Mouse (Mus musculus): ENCODE data around the gene H2-Eb1. TPM values are rescaled to one million over a fixed set of nuclear protein-coding genes. Genes with fewer than 3 reads are reported as not detected.
A peak's percentile ranks its signal among the peaks of the same experiment; 100 is the strongest.

The H2-Eb1 gene
- polyA plus RNA-seq, 1 experiment, result 174 TPM

DNA sequence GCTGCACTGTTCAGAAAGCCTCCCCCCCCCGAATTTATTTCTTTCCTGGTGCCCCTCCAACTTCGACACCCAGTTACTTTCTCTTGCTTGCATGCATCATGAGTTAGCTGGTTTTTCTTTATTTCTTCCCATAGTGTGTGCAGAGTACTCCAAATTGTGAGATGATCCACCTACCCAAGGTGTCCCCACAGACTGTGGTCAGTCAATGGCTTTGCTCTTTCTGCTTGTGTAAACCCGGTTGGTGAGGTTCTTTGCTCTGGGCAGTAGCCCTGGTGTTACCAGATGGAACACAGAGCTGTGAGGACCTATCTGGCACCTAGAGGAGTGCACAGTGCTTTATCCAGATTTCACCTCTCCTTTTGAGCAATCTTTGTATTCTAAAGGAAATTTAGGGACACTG, 17.5 kb upstream of the H2-Eb1 start:
- Histone ChIP-seq H3K4me1 (ENCODE audit: control insufficient read depth, insufficient read depth, low read length) (no peaks in the 10 kb centered on the region), H3K36me3 (ENCODE audit: control insufficient read depth, insufficient read depth, low read length) (no peaks in the 10 kb centered on the region), H3K27ac (ENCODE audit: insufficient read depth, low read depth, low read length) (no peak overlapping the region), H3K27me3 (replicated peaks; ENCODE audit: control insufficient read depth, insufficient read depth, low read length) (no peaks in the 10 kb centered on the region), H3K4me3 (ENCODE audit: insufficient read depth, low read depth, low read length) (no peak overlapping the region)
- TF ChIP-seq POLR2A (IDR thresholded peaks at IDR 0.05; ENCODE audit: low read depth, low read length) (no peak), CTCF (conservative IDR thresholded peaks at IDR 0.05; ENCODE audit: insufficient read depth, insufficient read length, low read depth, low read length) (no peak)
- DNase-seq, result no peak
- WGBS, result 70% methylated on average over 3 of the region's 3 CpGs

DNA sequence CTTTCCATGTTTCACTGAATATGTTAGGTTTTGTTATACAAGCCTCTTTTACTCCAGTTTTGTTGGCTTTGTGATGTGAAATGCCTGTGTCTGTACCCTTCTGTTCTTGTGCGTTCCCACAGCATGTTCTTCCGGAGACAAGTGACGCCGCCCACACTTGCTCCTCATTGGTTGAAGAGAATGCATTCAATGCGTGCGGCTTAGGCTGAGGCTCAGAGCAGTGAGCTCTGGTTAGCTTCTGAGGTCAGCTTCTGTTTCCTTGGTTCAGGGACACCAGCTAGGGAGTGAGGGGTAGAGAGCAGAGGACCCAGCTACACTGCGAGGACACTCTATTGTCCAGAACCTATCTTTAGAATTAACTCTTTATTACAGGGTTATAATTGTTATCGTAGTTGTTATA, 14.1 kb upstream of the H2-Eb1 start:
- TF ChIP-seq POLR2A (IDR thresholded peaks at IDR 0.05; ENCODE audit: low read depth, low read length) (no peak), CTCF (conservative IDR thresholded peaks at IDR 0.05; ENCODE audit: insufficient read depth, insufficient read length, low read depth, low read length) (no peak)
- Histone ChIP-seq H3K36me3 (ENCODE audit: control insufficient read depth, insufficient read depth, low read length) (no peaks in the 10 kb centered on the region), H3K27ac (ENCODE audit: insufficient read depth, low read depth, low read length) (no peak overlapping the region), H3K4me1 (ENCODE audit: control insufficient read depth, insufficient read depth, low read length) (peaks cover 3% of the 10 kb centered on the region; the same call in 1 of the 2 replicates), H3K27me3 (replicated peaks; ENCODE audit: control insufficient read depth, insufficient read depth, low read length) (no peaks in the 10 kb centered on the region), H3K4me3 (ENCODE audit: insufficient read depth, low read depth, low read length) (no peak overlapping the region)
- 14% methylated on average over 8 of the region's 8 CpGs for WGBS
- peak; percentile 81 for DNase-seq

DNA sequence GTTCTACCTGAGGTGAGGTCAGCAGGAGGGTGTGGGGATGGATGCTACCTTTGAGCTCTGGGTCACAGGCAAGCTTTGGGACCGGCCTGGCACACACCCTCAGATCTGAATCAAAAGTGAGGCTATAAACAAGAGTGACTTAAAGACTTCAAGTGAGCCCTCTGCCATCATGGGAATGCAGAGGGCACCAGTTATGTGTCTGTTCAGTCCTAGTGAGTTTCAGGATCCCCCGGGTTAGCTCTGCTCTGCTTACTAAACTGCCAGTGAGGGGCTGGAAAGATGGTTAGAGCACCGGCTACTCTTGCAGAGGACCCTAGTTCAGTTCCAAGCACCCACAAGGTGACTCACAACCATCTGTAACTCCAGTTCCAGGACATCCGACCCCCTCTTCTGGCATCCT, 13.1 kb upstream of the H2-Eb1 start:
- Histone ChIP-seq H3K4me1 (ENCODE audit: control insufficient read depth, insufficient read depth, low read length) (peaks cover 3% of the 10 kb centered on the region; the same call in 1 of the 2 replicates), H3K36me3 (ENCODE audit: control insufficient read depth, insufficient read depth, low read length) (no peaks in the 10 kb centered on the region), H3K4me3 (ENCODE audit: insufficient read depth, low read depth, low read length) (no peak overlapping the region), H3K27me3 (replicated peaks; ENCODE audit: control insufficient read depth, insufficient read depth, low read length) (no peaks in the 10 kb centered on the region), H3K27ac (ENCODE audit: insufficient read depth, low read depth, low read length) (no peak overlapping the region)
- WGBS, result 93% methylated on average over 4 of the region's 4 CpGs
- DNase-seq, result no peak
- TF ChIP-seq CTCF (conservative IDR thresholded peaks at IDR 0.05; ENCODE audit: insufficient read depth, insufficient read length, low read depth, low read length), result no peak
- TF ChIP-seq POLR2A (IDR thresholded peaks at IDR 0.05; ENCODE audit: low read depth, low read length), result no peak

DNA sequence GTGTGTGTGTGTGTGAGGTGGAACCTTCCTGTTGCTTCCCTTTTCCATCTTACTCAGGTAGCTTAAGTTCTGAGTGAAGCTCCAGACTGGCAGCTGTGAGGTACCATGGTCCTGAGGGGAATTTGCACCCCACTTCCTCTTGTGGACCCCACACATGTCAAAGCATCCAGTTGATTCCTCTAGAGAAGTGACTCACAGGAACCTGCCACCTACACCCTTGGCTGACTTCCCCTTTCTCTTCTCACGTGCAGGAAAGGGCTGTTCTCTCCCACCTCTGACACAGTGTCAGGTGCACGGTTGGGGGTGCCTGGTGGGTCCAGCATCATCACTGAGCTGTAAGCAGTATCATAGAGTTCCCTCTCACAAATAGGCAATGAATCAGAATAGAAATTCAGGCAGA, 12.1 kb upstream of the H2-Eb1 start:
- TF ChIP-seq POLR2A (IDR thresholded peaks at IDR 0.05; ENCODE audit: low read depth, low read length), result no peak
- TF ChIP-seq CTCF (conservative IDR thresholded peaks at IDR 0.05; ENCODE audit: insufficient read depth, insufficient read length, low read depth, low read length), result no peak
- DNase-seq, result no peak
- Histone ChIP-seq H3K36me3 (ENCODE audit: control insufficient read depth, insufficient read depth, low read length) (no peaks in the 10 kb centered on the region), H3K4me1 (ENCODE audit: control insufficient read depth, insufficient read depth, low read length) (peaks cover 3% of the 10 kb centered on the region; the same call in 1 of the 2 replicates), H3K4me3 (ENCODE audit: insufficient read depth, low read depth, low read length) (no peak overlapping the region), H3K27ac (ENCODE audit: insufficient read depth, low read depth, low read length) (no peak overlapping the region), H3K27me3 (replicated peaks; ENCODE audit: control insufficient read depth, insufficient read depth, low read length) (no peaks in the 10 kb centered on the region)
- 49% methylated on average over 2 of the region's 2 CpGs for WGBS

DNA sequence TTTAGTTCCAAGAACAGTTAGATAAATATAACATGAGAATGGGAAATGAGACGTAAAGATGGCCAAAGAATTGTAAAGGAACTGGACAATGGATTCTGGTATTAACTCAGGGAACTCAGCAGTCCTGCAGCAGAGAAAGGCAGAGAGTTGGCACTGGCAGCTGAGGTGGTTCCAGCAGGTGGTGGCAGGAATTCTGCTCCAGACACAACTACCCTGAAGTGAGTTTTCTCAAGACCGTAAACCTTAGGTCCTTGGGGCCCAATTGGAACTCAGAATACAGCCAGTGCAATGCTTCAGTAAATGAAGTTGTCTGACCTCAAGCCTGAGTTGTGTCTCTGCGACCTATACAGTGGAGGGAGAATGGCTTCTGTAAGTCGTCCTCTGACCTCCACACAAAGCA, 11.4 kb upstream of the H2-Eb1 start:
- WGBS, result 73% methylated on average over 4 of the region's 4 CpGs
- peaks cover 3% of the 10 kb centered on the region; the same call in 1 of the 2 replicates for H3K4me1 ChIP-seq (ENCODE audit: control insufficient read depth, insufficient read depth, low read length)
- H3K36me3 ChIP-seq (ENCODE audit: control insufficient read depth, insufficient read depth, low read length), result no peaks in the 10 kb centered on the region
- H3K27ac ChIP-seq (ENCODE audit: insufficient read depth, low read depth, low read length), result no peak overlapping the region
- no peak for TF ChIP-seq CTCF (conservative IDR thresholded peaks at IDR 0.05; ENCODE audit: insufficient read depth, insufficient read length, low read depth, low read length)
- no peak for TF ChIP-seq POLR2A (IDR thresholded peaks at IDR 0.05; ENCODE audit: low read depth, low read length)
- H3K27me3 ChIP-seq (replicated peaks; ENCODE audit: control insufficient read depth, insufficient read depth, low read length), result no peaks in the 10 kb centered on the region
- DNase-seq, result no peak
- no peak overlapping the region for H3K4me3 ChIP-seq (ENCODE audit: insufficient read depth, low read depth, low read length)

DNA sequence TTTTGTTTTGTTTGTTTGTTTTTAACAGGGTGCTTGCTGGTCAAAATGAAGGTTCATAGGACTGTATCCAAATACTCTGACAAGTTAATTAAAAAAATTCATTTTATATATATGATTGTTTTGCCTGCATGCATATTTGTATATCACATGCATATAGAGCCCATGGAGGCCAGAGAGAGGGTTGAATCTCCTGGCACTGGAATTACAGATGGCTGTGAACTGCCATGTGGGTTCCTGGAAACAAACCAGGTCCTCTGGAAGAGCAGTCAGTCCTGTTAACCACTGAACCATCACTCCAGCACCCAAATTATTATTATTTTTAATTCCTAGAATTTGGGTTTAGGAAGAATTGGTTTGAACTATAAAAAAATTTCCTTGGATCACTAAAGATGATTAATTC, 10.4 kb upstream of the H2-Eb1 start:
- Histone ChIP-seq H3K27ac (ENCODE audit: insufficient read depth, low read depth, low read length) (no peak overlapping the region), H3K4me1 (ENCODE audit: control insufficient read depth, insufficient read depth, low read length) (peaks cover 3% of the 10 kb centered on the region; the same call in 1 of the 2 replicates), H3K27me3 (replicated peaks; ENCODE audit: control insufficient read depth, insufficient read depth, low read length) (no peaks in the 10 kb centered on the region), H3K4me3 (ENCODE audit: insufficient read depth, low read depth, low read length) (no peak overlapping the region), H3K36me3 (ENCODE audit: control insufficient read depth, insufficient read depth, low read length) (no peaks in the 10 kb centered on the region)
- no peak for TF ChIP-seq POLR2A (IDR thresholded peaks at IDR 0.05; ENCODE audit: low read depth, low read length)
- no peak for TF ChIP-seq CTCF (conservative IDR thresholded peaks at IDR 0.05; ENCODE audit: insufficient read depth, insufficient read length, low read depth, low read length)
- DNase-seq, result no peak

DNA sequence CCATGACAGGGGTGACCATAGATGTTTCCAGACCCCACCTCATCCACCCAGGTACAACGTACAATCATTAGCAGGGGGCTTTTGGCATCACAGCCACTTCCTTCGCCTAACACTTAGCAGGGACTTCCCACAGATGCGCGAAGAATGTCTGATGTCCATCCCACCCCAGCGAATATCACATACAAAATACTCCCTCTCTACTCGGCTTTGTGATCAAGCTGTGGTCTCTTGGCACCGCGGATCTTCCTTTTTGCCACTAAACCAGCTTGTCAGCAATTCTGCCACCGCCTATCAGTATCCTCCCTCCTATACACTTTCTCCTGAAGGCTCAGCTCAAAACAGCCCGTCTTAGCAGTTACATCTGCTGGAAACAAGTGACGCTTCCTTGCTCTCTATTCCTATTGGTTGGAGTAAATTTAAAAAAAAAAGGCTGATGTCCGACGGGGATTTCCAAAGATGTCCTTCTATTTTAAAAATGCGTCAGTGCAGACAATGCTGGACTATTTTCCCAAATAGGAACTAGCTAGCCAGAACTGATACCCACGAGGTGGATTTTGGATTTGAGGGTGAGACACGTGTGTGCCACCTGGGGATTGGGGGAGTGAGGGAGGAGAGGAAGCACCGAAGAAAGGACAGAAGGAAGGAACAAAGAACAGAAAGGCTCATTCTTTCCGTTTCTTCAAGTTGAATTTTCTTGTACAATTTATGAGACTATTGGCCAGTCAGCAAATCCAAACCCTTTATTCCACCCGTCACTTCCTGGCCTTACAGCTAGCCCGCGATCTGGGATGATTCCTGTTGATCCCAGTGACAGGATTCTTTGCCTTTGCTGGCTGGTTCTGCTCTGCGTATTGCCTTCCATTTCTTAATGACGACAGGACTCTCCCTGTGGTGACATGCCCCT, 9.5 kb upstream of the H2-Eb1 start:
- H3K27me3 ChIP-seq (replicated peaks; ENCODE audit: control insufficient read depth, insufficient read depth, low read length), result no peaks in the 10 kb centered on the region
- H3K4me1 ChIP-seq (ENCODE audit: control insufficient read depth, insufficient read depth, low read length), result peaks cover 3% of the 10 kb centered on the region; the same call in 1 of the 2 replicates
- H3K36me3 ChIP-seq (ENCODE audit: control insufficient read depth, insufficient read depth, low read length), result no peaks in the 10 kb centered on the region
- peak overlapping the region; percentile 39; the same call in 1 of the 2 replicates for H3K27ac ChIP-seq (ENCODE audit: insufficient read depth, low read depth, low read length)
- peak; percentile 86 for DNase-seq
- TF ChIP-seq CTCF (conservative IDR thresholded peaks at IDR 0.05; ENCODE audit: insufficient read depth, insufficient read length, low read depth, low read length) (no peak), POLR2A (IDR thresholded peaks at IDR 0.05; ENCODE audit: low read depth, low read length) (no peak)
- H3K4me3 ChIP-seq (ENCODE audit: insufficient read depth, low read depth, low read length), result no peak overlapping the region; the same call in 1 of the 2 replicates
- WGBS, result 24% methylated on average over 23 of the region's 23 CpGs

All from kidney, adult 2 months (tissue).